Mouse (Mus musculus) hindbrain, postnatal 0 days (tissue): ENCODE measurements at regions not wholly inside any gene's neighbourhood (a gene's known extent, or its start where the extent isn't known, plus 50 kb on each side); places are given as distances from the start of the nearest gene placed in this dataset.

Experiments used
- ATAC-seq: fragments of 200-750 bp; cut with Nextera tagmentation; 2 replicates; pipeline ENCODE4 v1.8.0; 2017; ENCODE audit warnings: mild to moderate bottlenecking, moderate TSS enrichment, moderate library complexity
- DNase-seq: peaks from one replicate; pipeline ENCODE4 v3.0.0-alpha.2; 2015; ENCODE audit warnings: low spot score
- H3K27ac ChIP-seq: fragments of 300-500 bp; sonication (generic); 2 replicates; pipeline ENCODE4 v1.5.1; 2014; ENCODE audit warnings: mild to moderate bottlenecking
- H3K27me3 ChIP-seq: fragments of 300-500 bp; sonication (generic); 2 replicates; pipeline ENCODE4 v1.6.1; 2014; ENCODE audit warnings: low read length, mixed read lengths; ENCODE audit not compliant: insufficient read depth
- H3K36me3 ChIP-seq: fragments of 300-500 bp; sonication (generic); 2 replicates; pipeline ENCODE4 v1.6.1; 2014; ENCODE audit warnings: low read length, mixed read lengths; ENCODE audit not compliant: insufficient read depth
- H3K4me1 ChIP-seq: fragments of 300-500 bp; sonication (generic); 2 replicates; pipeline ENCODE4 v1.6.1; 2014; ENCODE audit warnings: antibody characterized with exemption, low read length, mixed read lengths; ENCODE audit not compliant: insufficient read depth
- H3K4me2 ChIP-seq: fragments of 300-500 bp; sonication (generic); 2 replicates; pipeline ENCODE4 v1.6.1; 2014; ENCODE audit warnings: low read depth, mild to moderate bottlenecking, low read length, moderate library complexity, mixed read lengths
- H3K4me3 ChIP-seq: fragments of 300-500 bp; sonication (generic); 2 replicates; pipeline ENCODE4 v1.5.1; 2014; ENCODE audit warnings: low read length
- H3K9ac ChIP-seq: fragments of 300-500 bp; sonication (generic); replicated peaks from 2 replicates; pipeline ENCODE4 v1.6.1; 2014; ENCODE audit warnings: mild to moderate bottlenecking, low read length, moderate library complexity, mixed read lengths
- H3K9me3 ChIP-seq: fragments of 300-500 bp; sonication (generic); 2 replicates; pipeline ENCODE4 v1.6.1; 2016; ENCODE audit warnings: low read length, mixed read lengths
- CTCF ChIP-seq: IDR thresholded peaks from 2 replicates; pipeline ENCODE4 v1.5.1; 2016; ENCODE audit warnings: antibody characterized with exemption, control low read depth, low read depth
- WGBS: fragments of 180-500 bp; shearing (Covaris S2); extraction: QIAGEN DNeasy Blood & Tissue Kit; methylation state at CpG from one replicate; pipeline ENCODE4 v1.1.7; 2014; 5-methylcytosine and 5-hydroxymethylcytosine counted together

- DNase-seq (no peak), ATAC-seq (no peak)
- Histone ChIP-seq H3K9ac (no peak overlapping the region), H3K36me3 (no peaks in the 10 kb centered on the region), H3K9me3 (no peaks in the 10 kb centered on the region), H3K4me2 (no peak overlapping the region), H3K27me3 (no peaks in the 10 kb centered on the region), H3K4me3 (no peak overlapping the region), H3K4me1 (no peaks in the 10 kb centered on the region), H3K27ac (no peak overlapping the region)
- 82% methylated on average over 4 of the region's 4 CpGs for WGBS
- no peak for TF ChIP-seq CTCF
Observed at GRCm38 (mm10) chr8:97431467-97431866, 1543.1 kb upstream of the Got2 start.

GRCm38 (mm10) chr8:97422331-97422730 lies 1534.0 kb upstream of the Got2 start:
- Histone ChIP-seq H3K4me1 (no peaks in the 10 kb centered on the region), H3K27ac (no peak overlapping the region), H3K4me3 (no peak overlapping the region), H3K9ac (no peak overlapping the region), H3K4me2 (no peak overlapping the region), H3K9me3 (no peaks in the 10 kb centered on the region), H3K36me3 (no peaks in the 10 kb centered on the region), H3K27me3 (no peaks in the 10 kb centered on the region)
- WGBS = 58% methylated on average over 1 of the region's 1 CpGs
- no peak for DNase-seq
- ATAC-seq = no peak
- TF ChIP-seq CTCF = no peak

- ATAC-seq (no peak), DNase-seq (no peak)
- Histone ChIP-seq H3K4me3 (no peak overlapping the region), H3K4me1 (no peaks in the 10 kb centered on the region), H3K4me2 (no peak overlapping the region), H3K27ac (no peak overlapping the region), H3K36me3 (no peaks in the 10 kb centered on the region), H3K27me3 (no peaks in the 10 kb centered on the region), H3K9ac (no peak overlapping the region), H3K9me3 (no peaks in the 10 kb centered on the region)
- TF ChIP-seq CTCF = no peak
- 81% methylated on average over 1 of the region's 1 CpGs for WGBS
Observed at GRCm38 (mm10) chr8:97414742-97415141, 1526.4 kb upstream of the Got2 start.

- Histone ChIP-seq H3K27ac (no peak overlapping the region), H3K9ac (no peak overlapping the region), H3K27me3 (no peaks in the 10 kb centered on the region), H3K4me2 (no peak overlapping the region), H3K9me3 (no peaks in the 10 kb centered on the region), H3K36me3 (no peaks in the 10 kb centered on the region), H3K4me1 (no peaks in the 10 kb centered on the region), H3K4me3 (no peak overlapping the region)
- TF ChIP-seq CTCF = no peak
- ATAC-seq (no peak), DNase-seq (no peak)
- 75% methylated on average over 2 of the region's 2 CpGs for WGBS
Observed at GRCm38 (mm10) chr8:97403308-97403707, 1515.0 kb upstream of the Got2 start.

GRCm38 (mm10) chr8:97397327-97397719 lies 1509.0 kb upstream of the Got2 start:
- Histone ChIP-seq H3K27me3 (no peaks in the 10 kb centered on the region), H3K36me3 (no peaks in the 10 kb centered on the region), H3K9me3 (no peaks in the 10 kb centered on the region), H3K4me2 (no peak overlapping the region), H3K4me1 (no peaks in the 10 kb centered on the region), H3K27ac (no peak overlapping the region), H3K4me3 (no peak overlapping the region), H3K9ac (no peak overlapping the region)
- no peak for TF ChIP-seq CTCF
- ATAC-seq (no peak), DNase-seq (no peak)
- WGBS = 21% methylated on average over 7 of the region's 7 CpGs

- no peak overlapping the region for H3K9ac ChIP-seq
- no peak overlapping the region for H3K27ac ChIP-seq
- no peaks in the 10 kb centered on the region for H3K9me3 ChIP-seq
- ATAC-seq = no peak
- H3K27me3 ChIP-seq = no peaks in the 10 kb centered on the region
- no peak overlapping the region for H3K4me2 ChIP-seq
- TF ChIP-seq CTCF = no peak
- 18% methylated on average over 5 of the region's 5 CpGs for WGBS
- no peaks in the 10 kb centered on the region for H3K36me3 ChIP-seq
- peak; percentile 37 for DNase-seq
- H3K4me3 ChIP-seq = no peak overlapping the region
- no peaks in the 10 kb centered on the region for H3K4me1 ChIP-seq
Observed at GRCm38 (mm10) chr8:97396634-97397326, 1508.4 kb upstream of the Got2 start.

GRCm38 (mm10) chr8:97389651-97390050 lies 1501.3 kb upstream of the Got2 start:
- no peak for TF ChIP-seq CTCF
- Histone ChIP-seq H3K27ac (no peak overlapping the region), H3K4me3 (no peak overlapping the region), H3K36me3 (no peaks in the 10 kb centered on the region), H3K9me3 (no peaks in the 10 kb centered on the region), H3K4me2 (peak overlapping the region; percentile 25; the same call in 1 of the 2 replicates), H3K9ac (no peak overlapping the region), H3K27me3 (no peaks in the 10 kb centered on the region), H3K4me1 (no peaks in the 10 kb centered on the region)
- 10% methylated on average over 7 of the region's 7 CpGs for WGBS
- ATAC-seq = no peak
- DNase-seq = peak; percentile 5
